Mouse (Mus musculus): ENCODE data around the gene Ksr2.
"Not testable (repeated sequence)": the region's sequence is repeated elsewhere in the genome, so short reads cannot be mapped to it uniquely, and the experiment has no call there.

Gene Ksr2

GRCm38 (mm10) chr5:117413507-117414501 lies at the start of gene Ksr2:
TSS of gene Ksr2 (plus strand) at chr5:117414000.
- peak; percentile 26 to 28 for DNase-seq (ENCODE audit: low spot score in 2 of 2)

GRCm38 (mm10) chr5:117364821-117365220 lies 49.0 kb upstream of the Ksr2 start:
- no peak for DNase-seq (ENCODE audit: low spot score in 2 of 2)

GRCm38 (mm10) chr5:117365904-117366561 lies 47.8 kb upstream of the Ksr2 start:
- no peak for DNase-seq (ENCODE audit: low spot score in 2 of 2)

- no peak for DNase-seq (ENCODE audit: low spot score in 2 of 2)
These were observed 46.6 kb upstream of the Ksr2 start for GRCm38 (mm10) chr5:117367206-117367605.

GRCm38 (mm10) chr5:117370592-117370991 lies 43.2 kb upstream of the Ksr2 start:
- DNase-seq (ENCODE audit: low spot score in 2 of 2) = no peak

GRCm38 (mm10) chr5:117373418-117373817 lies 40.4 kb upstream of the Ksr2 start:
- DNase-seq (ENCODE audit: low spot score in 2 of 2) = no peak

- DNase-seq (ENCODE audit: low spot score in 2 of 2) = no peak
These were observed 39.3 kb upstream of the Ksr2 start for GRCm38 (mm10) chr5:117374372-117375049.

GRCm38 (mm10) chr5:117376331-117376761 lies 37.5 kb upstream of the Ksr2 start:
- DNase-seq (ENCODE audit: low spot score in 2 of 2) = no peak

- DNase-seq (ENCODE audit: low spot score in 2 of 2) = not testable (repeated sequence)
These were observed 36.1 kb upstream of the Ksr2 start for GRCm38 (mm10) chr5:117377731-117378130.

GRCm38 (mm10) chr5:117380199-117380598 lies 33.6 kb upstream of the Ksr2 start:
- no peak for DNase-seq (ENCODE audit: low spot score in 2 of 2)

- no peak for DNase-seq (ENCODE audit: low spot score in 2 of 2)
These were observed 32.0 kb upstream of the Ksr2 start for GRCm38 (mm10) chr5:117381785-117382184.

GRCm38 (mm10) chr5:117383198-117383597 lies 30.6 kb upstream of the Ksr2 start:
- DNase-seq (ENCODE audit: low spot score in 2 of 2) = no peak

GRCm38 (mm10) chr5:117388296-117388751 lies 25.5 kb upstream of the Ksr2 start:
- peak; percentile 35 to 41 for DNase-seq (ENCODE audit: low spot score in 2 of 2)

- DNase-seq (ENCODE audit: low spot score in 2 of 2) = peak; percentile 95
These were observed 24.9 kb upstream of the Ksr2 start, which contains the start of gene Rfc5 for GRCm38 (mm10) chr5:117388877-117389276. TSS of gene Rfc5 (minus strand) at chr5:117389047.

- no peak for DNase-seq (ENCODE audit: low spot score in 2 of 2)
These were observed 22.9 kb upstream of the Ksr2 start for GRCm38 (mm10) chr5:117390895-117391294.

- no peak for DNase-seq (ENCODE audit: low spot score in 2 of 2)
These were observed 18.0 kb upstream of the Ksr2 start for GRCm38 (mm10) chr5:117395834-117396233.

GRCm38 (mm10) chr5:117396596-117397014 lies 17.2 kb upstream of the Ksr2 start:
- DNase-seq (ENCODE audit: low spot score in 2 of 2) = no peak

GRCm38 (mm10) chr5:117397371-117397770 lies 16.4 kb upstream of the Ksr2 start:
- no peak for DNase-seq (ENCODE audit: low spot score in 2 of 2)

GRCm38 (mm10) chr5:117398007-117398550 lies 15.7 kb upstream of the Ksr2 start:
- peak in 1 of 2 experiments; percentile 23 for DNase-seq (ENCODE audit: low spot score in 2 of 2)

- no peak for DNase-seq (ENCODE audit: low spot score in 2 of 2)
These were observed 14.5 kb upstream of the Ksr2 start for GRCm38 (mm10) chr5:117399281-117399680.

GRCm38 (mm10) chr5:117403609-117404008 lies 10.2 kb upstream of the Ksr2 start:
- no peak for DNase-seq (ENCODE audit: low spot score in 2 of 2)
